Mouse (Mus musculus) cerebellum, adult 9-11 months (tissue): ENCODE results near the gene Tcte1.

Experiments
- DNase-seq: peaks from one replicate; pipeline ENCODE4 v3.0.0; 2022

The Tcte1 gene

DNA sequence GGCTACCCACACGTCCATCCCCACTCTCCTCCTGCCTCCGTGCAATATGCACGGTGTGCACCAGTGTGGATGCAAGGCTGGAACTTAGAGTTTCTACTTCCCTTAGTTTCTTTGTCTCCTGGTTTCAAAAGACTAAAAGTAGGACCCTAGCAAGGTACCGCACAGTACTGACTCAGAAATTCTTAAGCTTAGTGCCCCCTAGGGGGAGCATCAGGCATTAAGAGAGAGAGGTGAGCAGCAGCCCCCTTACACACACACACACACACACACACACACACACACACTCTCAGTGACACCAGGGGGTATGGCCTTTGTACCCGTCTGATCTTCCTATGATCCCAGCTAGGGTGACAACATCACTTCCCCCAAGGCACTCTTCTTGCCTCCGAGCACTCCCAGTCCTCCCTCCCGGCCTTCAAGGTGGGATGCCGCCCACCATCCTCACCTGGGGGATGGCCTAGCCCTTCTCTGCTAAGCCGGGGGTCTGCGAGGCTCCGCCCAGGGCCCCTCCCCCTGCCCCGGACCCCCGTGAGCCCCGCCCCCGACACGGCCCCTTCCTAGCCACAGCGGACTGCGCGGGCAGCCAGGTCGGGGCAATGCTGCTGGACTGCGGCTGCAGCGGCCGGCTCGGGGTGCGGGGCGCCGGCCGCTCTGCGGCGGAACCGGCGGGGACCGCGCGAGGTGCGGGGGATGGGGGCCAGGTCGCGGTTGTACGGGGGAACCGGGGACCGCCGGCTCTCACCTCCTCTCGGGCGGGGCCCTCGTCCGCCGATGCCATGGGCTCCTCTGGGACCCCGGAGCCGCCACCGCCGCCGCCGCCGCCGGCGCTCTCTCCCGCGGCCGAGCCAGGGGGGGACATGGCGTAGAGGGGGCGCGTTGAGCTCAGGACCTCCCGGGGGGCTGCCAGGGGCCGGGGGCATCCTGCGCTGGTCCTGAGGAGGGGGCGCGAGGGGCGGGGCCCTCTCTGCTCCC is 25.6 kb downstream of the Tcte1 start:
- DNase-seq, result peak; percentile 86

DNA sequence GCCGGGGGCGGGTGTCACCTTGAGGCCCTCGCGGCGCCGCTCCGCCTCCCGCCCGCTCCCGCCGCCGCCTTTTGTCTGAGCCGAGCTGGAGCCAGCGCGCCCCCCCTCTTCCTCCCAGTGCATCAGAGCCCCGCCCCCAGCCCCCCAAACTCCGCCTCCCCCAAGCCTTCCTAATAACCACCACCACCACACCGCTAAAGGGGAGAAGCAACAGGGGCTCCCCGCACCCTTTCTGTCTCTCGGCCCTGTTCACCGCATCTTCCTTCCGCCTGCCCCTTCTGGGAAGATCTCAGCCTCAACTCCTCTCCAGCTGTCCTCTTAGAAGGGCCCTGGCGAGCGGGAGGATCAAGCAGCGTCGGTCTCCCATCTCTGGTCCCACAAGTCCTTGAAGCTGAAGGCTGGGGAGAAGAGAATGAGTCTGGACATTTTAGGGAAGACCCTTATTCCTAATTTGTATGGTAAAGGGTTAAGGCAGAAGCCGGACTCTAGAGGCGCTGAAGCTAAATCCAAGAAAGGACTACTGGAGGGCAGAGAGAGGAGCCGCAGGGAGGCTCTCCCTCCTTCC is 26.5 kb downstream of the Tcte1 start, which contains the start of gene Tmem151b:
Tmem151b (minus strand) TSS at position 61 of the 565 bp plus-strand sequence.
- peak; percentile 81 for DNase-seq

DNA sequence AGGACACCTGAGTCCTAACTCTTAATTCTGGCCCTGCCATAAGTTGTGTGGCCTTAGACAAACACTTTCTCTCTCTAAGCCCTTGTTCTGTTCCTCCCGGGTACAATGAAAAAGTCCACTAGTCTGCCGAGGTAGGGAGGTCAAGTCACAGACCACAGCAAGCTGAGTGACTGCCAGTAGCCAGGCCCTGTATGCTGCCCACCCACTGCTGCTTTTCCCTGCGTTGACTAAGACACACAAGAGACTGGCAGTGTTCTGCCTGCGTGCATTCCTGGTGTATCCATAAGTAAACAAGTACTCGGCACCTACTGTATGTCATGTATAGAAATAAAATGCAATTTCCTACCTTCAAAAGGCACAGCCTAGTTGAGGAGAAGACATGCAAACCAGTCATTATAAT is 27.0 kb downstream of the Tcte1 start:
- DNase-seq, result peak; percentile 65

DNA sequence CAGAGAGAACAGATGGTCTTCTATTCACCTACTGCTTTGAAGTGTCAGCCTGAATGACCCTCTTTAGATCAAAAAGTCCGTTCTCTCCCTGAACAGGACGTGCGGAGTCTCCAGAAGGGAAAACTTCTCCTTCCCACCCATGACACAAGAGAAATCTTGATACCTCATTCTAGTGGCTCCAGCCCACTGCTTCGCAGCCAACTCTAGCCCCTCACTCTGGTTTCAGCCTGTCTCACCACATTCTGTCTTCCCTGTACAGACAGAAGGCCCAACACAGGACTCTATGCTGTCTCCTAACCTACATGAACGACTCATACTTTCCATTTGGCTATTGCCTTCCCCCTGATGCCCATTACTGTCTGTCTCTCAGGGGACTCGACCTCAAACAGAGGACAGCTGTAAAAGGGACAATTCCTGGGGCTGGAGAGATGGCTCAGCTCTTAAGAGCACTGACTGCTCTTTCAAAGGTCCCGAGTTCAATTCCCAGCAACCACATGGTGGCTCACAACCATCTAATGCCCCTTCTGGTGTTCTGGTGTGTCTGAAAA is 28.1 kb downstream of the Tcte1 start:
- peak; percentile 52 for DNase-seq

DNA sequence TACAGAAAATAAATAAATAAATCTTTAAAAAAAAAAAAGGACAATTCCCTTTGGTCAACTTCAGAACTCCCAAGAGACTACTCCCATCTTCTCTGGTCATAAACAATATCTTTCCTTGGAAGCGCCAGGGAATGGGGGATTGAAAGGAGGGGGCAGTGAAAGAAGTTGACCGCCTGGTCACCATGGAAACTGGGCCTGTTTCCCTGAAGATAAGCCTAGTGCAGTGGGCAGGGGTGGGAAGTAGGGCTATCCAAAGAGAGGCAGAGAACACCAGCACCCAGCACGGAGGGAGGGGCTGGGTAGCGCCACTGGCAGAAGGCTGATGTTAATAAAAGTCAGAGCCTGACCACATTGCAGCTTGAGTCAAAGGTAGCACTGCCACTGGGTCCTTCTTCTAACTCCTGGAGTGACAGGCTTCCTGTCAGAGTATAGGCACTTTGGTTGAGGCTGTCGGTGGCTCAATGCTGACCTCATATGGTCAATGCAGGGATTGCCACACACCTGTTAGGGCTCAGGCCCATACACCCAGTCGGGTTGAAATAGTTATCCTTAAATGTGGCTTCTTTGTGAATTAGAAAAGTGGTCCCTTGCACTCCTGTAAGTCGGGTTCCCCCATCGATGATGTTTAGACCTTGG is 28.7 kb downstream of the Tcte1 start:
- DNase-seq, result peak; percentile 87

DNA sequence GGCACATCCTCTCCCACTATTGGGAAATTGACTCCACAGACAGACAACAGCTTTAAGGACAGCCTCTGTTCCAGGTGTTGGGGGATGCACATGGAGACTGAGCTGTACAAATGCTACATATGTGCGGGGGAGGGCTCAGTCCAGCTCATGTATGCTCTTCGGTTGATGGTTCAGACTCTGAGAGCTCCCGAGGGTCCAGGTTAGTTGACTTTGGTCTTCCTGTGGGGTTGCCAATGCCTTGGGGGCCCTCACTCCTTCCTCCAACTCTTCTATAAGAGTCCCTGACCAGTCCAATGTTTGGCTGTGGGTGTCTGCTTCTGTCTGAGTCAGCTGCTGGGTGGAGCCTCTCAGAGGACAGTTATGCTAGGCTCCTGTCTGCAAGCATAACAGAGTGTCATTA is 29.8 kb downstream of the Tcte1 start:
- peak; percentile 50 for DNase-seq

DNA sequence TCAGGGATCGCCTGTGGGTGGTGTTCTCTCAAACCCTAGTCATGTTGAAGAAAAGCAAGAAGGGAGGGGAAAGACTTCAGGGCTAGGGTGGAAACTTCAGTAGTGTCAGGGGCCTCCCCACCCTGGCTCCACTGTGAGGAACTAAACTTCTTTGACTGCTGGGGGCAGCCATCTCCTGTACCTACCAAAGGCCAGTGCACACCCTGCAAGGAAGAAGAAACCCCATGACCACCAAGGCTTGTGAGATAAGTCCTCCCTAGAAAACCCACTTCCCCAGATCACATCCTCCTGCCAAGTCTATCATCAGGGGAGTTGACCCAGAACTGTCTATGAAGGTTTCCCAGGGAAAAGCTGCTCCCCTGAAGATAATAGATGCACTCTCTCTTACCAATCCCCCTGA is 31.2 kb downstream of the Tcte1 start:
- peak; percentile 46 for DNase-seq

DNA sequence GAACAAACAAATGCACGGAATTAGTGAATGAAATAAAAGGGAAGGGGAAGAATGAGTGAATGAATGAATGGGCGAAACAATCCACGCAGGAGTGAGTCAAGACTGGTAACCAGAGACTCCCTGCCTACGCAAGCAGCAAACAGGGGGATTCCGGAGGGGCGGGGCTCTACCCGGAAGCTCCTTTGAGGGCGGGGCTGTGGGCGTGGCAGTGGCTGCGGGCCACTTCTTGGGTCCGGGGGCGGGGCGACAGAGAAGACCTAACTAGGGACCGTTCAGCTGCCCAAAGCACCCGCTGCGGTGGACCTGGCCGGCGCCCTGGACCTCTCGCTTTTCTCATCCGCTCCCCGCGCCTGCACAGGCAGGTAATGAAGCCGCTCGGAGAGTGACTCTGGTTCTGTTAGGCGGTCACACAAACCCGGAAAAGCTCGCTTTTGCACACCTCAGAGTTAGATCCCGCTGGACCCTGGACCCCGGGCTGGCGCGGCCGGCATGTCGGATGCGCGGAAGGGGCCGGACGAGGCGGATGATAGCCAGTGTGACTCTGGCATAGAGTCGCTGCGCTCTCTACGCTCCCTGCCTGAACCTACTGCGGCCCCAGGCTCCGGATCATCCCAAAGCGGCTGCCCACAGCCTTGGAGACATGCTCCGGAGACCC is 32.3 kb downstream of the Tcte1 start, which contains the start of gene Nfkbie:
Nfkbie (plus strand) TSS at position 252 of the 655 bp plus-strand sequence.
- DNase-seq, result peak; percentile 93

DNA sequence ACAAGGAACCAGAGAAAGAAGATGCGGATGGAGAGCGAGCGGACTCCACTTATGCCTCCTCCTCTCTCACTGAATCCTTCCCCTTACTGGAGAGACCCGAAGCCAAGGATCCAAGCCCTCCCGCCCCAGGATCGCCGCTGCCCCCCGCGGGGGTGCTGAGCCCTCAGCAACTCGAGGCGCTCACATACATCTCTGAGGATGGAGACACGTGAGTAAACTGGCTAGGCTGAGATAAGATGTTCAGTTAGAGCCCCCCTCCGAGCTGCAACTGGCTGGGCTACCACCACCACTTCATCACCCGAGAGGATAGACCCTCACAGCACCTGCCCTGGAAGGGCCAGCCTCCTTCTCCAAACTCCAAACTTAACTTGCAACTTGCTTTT is 32.9 kb downstream of the Tcte1 start:
- peak; percentile 57 for DNase-seq

DNA sequence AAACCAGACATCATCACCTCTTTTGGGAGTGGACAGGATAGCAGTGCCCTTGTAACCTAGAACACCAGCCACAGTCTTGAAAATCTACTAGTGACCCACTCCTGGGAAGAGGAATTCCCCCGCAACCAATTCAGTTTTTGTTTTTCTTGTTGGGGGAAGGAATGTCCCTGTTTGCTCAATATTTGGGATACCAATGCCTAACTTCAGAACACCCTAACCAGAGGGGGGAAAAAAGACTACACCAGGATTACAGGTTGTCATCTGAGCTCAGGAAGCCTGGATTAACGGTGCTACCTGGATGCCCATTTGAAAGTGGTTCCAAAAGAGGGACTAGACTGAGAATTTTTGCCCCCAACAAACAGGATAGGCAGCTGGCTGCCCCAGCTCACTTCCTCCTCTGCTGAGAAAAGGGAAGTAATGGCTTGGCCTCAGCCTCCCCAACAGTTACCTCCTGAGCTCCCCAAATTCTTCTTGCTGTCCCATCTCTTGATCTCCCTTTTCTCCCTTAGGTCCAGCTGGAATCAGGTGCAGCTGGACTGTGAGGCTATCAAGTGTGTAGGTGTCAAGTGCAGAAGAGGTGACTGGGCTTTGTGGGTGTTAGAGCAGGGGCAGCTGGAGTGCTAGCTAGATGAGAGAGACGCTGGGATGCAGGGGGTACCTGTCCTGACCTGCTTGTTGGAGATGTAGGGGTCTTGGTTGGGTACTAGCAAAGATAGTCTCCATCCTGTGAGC is 33.4 kb downstream of the Tcte1 start:
- DNase-seq, result no peak

DNA sequence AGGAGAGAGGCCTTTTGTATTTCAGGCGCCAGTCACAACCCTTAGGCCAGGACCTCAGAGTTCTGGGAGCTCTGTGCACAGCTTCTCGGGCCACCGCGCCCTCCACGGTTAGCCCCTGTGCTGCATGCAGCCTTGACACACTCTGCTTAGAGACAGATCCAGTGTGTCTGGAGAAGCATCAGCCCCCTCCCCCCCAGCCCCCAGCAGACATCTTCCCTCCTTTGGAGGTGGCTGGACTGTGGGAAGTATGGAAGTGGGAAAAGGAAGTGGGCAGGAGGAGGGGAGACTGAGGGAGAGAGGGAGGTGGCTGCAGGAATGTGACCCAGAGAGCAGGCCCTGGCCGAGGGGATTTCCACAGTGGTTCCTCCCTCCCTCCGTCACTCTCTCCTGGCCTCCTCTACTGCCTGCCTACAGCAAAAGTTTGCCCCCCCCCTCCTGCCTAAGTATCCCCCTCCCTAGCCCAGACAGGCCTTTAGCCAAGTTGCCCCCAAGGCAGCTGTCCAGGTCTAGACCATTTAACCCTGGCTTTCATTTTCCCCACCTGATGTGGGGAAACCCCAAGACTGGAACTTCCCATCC is 34.1 kb downstream of the Tcte1 start:
- DNase-seq, result peak; percentile 47

DNA sequence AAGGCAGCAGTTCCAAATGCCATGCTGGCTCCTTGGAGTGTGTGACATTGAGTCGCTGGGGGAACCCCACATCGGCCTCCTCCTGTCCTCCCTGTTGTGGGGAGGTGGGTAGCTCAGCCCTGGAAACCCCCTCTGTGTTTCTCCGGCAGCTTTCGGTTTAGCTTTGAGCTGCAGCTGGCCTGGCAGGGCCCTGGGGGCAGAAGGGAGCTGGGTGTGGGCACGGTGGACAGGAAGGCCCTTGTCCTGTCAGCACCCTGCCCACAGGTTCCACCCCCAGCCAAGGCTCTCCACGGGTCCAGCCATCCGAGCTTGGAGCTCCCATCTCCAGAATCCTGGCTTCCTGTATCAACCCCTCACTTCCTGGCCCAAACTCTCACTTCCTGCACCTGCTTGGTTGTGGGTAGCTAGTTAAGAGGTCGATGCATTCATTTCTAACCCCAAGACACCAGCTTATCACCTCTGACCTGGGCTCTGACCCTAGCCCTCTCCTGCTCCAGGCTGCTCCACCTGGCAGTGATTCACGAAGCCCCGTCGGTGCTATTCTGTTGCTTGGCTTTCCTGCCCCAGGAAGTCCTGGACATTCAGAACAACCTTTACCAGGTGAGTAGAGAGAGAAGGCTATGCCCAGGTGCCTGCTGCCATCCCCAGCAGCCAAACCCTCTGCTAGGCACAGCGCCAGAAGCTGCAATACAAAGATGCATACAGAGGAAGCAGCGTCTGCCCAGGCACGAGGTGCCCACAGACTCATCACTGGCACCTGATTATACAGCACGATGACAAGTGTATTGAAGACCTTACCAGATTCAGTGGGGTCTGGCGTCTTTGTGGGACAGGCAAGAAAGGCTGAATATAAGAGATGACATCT is 35.0 kb downstream of the Tcte1 start:
- DNase-seq, result peak; percentile 58

DNA sequence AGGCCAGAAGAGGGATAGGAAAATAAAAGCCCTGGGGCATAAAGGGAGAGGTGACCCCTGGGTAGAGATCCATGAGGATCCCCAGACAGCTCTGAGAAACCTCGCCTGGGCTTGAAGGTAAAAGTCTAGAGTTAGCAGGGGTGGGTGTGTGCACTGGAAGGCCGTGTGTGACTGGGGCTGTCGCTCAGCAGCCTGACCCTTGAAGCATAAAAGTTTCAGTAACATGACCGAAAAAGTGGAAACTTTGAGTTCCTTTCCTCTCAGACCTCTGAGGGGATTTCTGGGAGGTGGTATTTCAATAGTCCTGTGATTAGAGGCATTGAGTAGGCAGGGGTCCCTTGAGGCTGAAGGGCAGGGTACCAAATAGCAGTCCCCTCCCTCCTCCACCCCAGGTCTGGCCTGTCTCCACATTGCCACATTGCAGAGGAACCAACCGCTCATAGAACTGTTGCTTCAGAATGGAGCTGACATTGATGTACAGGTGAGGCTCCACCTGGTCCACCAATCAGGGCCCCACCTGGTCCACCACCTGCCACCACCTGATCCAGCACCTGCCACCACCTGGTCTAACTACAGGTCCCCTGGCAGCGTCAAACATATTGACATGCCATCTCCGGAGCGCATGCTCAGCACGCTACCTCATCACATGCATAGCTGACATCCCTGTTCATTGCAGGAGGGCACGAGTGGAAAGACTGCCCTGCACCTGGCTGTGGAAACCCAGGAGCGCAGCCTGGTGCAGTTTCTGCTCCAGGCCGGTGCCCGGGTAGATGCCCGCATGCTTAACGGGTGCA is 36.7 kb downstream of the Tcte1 start:
- DNase-seq, result peak; percentile 85

DNA sequence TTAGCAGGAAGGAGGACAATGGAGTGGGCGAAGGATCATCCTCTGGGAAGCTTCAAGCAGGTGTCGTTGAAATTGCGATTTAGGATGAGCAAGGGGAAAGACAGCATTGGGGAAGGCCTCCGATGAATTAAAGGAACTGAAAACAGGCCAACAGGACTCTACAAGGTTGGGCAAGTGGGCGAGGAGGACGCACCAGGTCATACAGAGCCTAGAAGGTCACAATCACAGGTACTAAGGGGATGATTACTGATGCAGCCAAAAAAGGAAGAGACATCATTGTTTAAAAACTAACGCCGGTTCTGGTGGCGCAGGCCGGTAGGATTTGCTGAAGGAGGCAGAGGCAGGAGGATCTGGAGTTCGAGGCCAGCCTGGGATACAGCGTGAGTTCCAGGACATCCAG is 40.0 kb downstream of the Tcte1 start:
- DNase-seq, result peak; percentile 65

DNA sequence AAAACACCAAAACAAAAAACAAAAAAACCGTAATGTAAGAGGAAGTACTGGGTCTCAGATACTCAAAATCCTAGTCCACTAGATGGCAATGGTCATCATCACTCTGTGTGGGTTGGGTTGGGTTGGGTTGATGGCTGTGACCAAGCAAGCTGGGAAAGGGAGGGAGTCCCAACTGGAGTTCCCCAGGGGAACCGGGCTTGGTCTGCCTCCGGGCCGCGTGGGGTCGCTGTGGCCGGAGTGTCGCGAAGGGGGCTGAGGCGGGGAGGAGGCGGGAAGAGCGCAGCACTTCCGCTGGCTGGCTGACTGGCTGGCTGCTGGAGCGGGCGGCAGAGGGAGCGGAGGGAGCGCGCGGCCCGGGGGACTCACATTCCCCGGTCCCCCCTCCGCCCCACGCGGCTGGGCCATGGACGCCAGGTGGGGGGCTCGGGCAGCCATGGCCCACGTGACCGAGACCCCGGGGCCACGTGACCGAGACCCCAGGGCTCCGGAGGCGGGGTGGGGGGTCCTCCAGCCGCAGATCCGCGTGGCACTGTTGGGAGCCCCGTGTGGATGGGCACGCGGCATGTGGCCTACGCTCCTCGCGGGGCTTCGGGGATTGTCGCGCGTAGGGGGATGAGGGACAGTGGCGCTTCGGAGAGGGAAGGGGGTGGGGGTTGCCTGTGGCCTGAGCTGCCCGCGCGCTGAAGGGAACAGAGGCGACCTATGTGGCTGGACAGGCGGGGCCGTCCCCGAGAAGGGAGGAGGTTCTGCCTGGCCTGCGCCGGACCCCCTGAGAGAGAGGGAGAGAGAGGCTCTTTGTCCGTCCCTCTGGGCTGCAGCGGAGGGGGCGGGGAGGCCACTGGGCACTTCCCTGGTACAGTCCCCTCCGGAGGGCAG is 40.7 kb downstream of the Tcte1 start, which contains the start of gene Slc35b2:
Slc35b2 (plus strand) TSS at position 220 of the 876 bp plus-strand sequence.
- peak; percentile 95 for DNase-seq

DNA sequence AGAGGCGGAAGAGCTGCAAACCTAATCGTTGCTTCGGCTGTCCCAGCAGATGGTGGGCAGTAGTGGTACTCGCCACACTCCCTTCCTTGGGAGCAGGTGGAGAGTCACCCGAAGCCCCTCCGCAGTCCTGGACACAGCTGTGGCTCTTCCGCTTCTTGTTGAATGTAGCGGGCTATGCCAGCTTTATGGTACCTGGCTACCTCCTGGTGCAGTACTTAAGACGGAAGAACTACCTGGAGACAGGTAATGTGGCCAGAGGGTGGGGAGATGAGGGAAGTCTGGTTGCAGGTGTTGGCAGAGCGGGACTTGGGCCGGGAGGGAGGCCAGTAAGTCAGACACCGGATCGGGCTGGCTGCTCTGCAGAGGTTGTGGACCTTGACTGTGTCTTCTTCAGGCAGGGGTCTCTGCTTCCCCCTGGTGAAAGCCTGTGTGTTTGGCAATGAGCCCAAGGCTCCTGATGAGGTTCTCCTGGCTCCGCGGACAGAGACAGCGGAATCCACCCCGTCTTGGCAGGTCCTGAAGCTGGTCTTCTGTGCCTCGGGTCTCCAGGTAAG is 41.4 kb downstream of the Tcte1 start:
- peak; percentile 77 for DNase-seq

DNA sequence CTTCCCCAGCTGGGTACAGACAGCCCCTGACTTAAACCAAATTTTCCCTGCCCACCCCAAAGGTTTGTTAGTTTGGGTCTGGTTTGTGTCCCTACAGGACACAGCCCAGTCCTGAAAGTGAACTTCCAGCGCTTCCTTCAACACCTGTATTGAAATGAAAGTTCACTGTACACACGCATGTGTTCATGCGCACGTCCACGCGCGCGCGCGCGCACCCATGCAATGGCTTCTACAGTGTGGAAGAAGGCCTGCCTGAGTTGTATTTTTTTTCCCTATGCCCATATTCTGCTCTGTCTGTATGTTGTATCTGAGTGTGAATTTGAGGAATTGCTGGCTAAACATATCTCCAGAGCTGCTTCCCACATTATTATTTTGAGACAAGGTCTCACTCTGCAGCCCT is 41.9 kb downstream of the Tcte1 start:
- DNase-seq, result no peak

DNA sequence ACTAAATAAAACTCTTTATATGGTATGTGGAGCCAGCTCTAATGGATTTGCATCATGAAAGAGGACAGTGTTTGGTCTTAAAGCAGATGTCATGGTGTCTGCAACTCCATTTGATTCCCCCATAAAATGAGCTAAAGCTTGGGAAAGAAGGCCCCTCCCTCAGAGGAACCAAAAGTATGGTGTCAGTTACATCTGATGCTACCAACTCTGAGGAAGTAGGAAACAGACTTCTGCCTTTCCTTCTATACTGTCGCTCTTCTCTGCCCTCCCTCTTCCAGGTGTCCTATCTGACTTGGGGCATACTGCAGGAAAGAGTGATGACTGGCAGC is 42.8 kb downstream of the Tcte1 start:
- no peak for DNase-seq
